Mouse (Mus musculus): Measurements from ENCODE around the gene Cog7.

Gene Cog7

GRCm38 (mm10) chr7:121954891-121955669 lies 26.4 kb downstream of the Cog7 start:
- DNase-seq (ENCODE audit: low read depth, low spot score), result no peak

- no peak for DNase-seq (ENCODE audit: low read depth, low spot score)
Measured at GRCm38 (mm10) chr7:121947513-121947912, 34.0 kb downstream of the Cog7 start.

- no peak for DNase-seq (ENCODE audit: low read depth, low spot score)
Measured at GRCm38 (mm10) chr7:121946196-121946595, 35.3 kb downstream of the Cog7 start.

GRCm38 (mm10) chr7:121942371-121942770 lies 39.1 kb downstream of the Cog7 start:
- DNase-seq (ENCODE audit: low read depth, low spot score), result no peak

- no peak for DNase-seq (ENCODE audit: low read depth, low spot score)
Measured at GRCm38 (mm10) chr7:121941640-121942039, 39.9 kb downstream of the Cog7 start.

- DNase-seq (ENCODE audit: low read depth, low spot score), result no peak
Measured at GRCm38 (mm10) chr7:121941016-121941415, 40.5 kb downstream of the Cog7 start.

GRCm38 (mm10) chr7:121939729-121940128 lies 41.8 kb downstream of the Cog7 start:
- peak; percentile 46 for DNase-seq (ENCODE audit: low read depth, low spot score)

- no peak for DNase-seq (ENCODE audit: low read depth, low spot score)
Measured at GRCm38 (mm10) chr7:121939244-121939643, 42.3 kb downstream of the Cog7 start.

- DNase-seq (ENCODE audit: low read depth, low spot score), result no peak
Measured at GRCm38 (mm10) chr7:121938124-121938891, 43.2 kb downstream of the Cog7 start.

GRCm38 (mm10) chr7:121936861-121937630 lies 44.5 kb downstream of the Cog7 start:
- no peak for DNase-seq (ENCODE audit: low read depth, low spot score)

GRCm38 (mm10) chr7:121935906-121936794 lies 45.4 kb downstream of the Cog7 start:
- DNase-seq (ENCODE audit: low read depth, low spot score), result no peak

GRCm38 (mm10) chr7:121934346-121934745 lies 47.2 kb downstream of the Cog7 start:
- DNase-seq (ENCODE audit: low read depth, low spot score), result no peak

- DNase-seq (ENCODE audit: low read depth, low spot score), result no peak
Measured at GRCm38 (mm10) chr7:121933675-121934074, 47.8 kb downstream of the Cog7 start.

- no peak for DNase-seq (ENCODE audit: low read depth, low spot score)
Measured at GRCm38 (mm10) chr7:121931246-121931645, 50.3 kb downstream of the Cog7 start.

GRCm38 (mm10) chr7:121927882-121928281 lies 53.6 kb downstream of the Cog7 start:
- DNase-seq (ENCODE audit: low read depth, low spot score), result no peak

GRCm38 (mm10) chr7:121924361-121924760 lies 57.1 kb downstream of the Cog7 start:
- no peak for DNase-seq (ENCODE audit: low read depth, low spot score)

GRCm38 (mm10) chr7:121913944-121914343 lies 67.6 kb downstream of the Cog7 start:
- DNase-seq (ENCODE audit: low read depth, low spot score), result no peak

GRCm38 (mm10) chr7:121912250-121912649 lies 69.3 kb downstream of the Cog7 start:
- DNase-seq (ENCODE audit: low read depth, low spot score), result no peak

GRCm38 (mm10) chr7:121906879-121907278 lies 74.6 kb downstream of the Cog7 start:
- DNase-seq (ENCODE audit: low read depth, low spot score), result no peak

- no peak for DNase-seq (ENCODE audit: low read depth, low spot score)
Measured at GRCm38 (mm10) chr7:121902757-121903411, 78.6 kb downstream of the Cog7 start.

- no peak for DNase-seq (ENCODE audit: low read depth, low spot score)
Measured at GRCm38 (mm10) chr7:121899940-121900339, 81.6 kb downstream of the Cog7 start.
